Mouse (Mus musculus): ENCODE measurements around the gene Hist1h4i. TPM values are rescaled to one million over a fixed set of nuclear protein-coding genes. Genes with fewer than 3 reads are reported as not detected.

The Hist1h4i gene
- total and polyA plus RNA-seq, 3 experiments: 10.4 to 1,065 TPM; not detected in 1

DNA sequence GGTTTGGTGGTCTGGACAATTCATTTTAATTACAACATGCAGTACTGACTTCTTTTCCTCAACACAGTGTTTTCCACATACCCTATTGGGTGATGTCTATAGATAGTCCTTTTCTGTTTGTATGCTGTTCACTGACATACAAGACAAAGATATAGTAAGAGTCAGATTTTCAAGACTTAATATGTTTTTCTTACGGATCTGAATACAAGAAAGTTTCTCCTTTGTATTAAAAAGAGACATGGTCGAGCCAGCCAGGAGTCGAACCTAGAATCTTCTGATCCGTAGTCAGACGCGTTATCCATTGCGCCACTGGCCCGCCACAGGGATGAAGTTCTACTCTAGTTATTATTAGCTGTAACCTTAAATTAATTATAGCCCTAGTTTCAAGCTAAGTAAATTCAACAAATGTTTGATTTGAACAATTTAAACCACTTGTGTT is 20.2 kb downstream of the Hist1h4i start:
- DNase-seq (ENCODE audit: low read depth, low spot score): peak; percentile 77
- Histone ChIP-seq H3K79me2 (ENCODE audit: control insufficient read depth, insufficient read depth, low read length, poor library complexity) (no peaks in the 10 kb centered on the region; the same call in 1 of the 2 replicates), H3K36me3 (ENCODE audit: control insufficient read depth in 1 of 2, insufficient read depth in 2 of 2, low read length in 2 of 2) (peaks cover 0 to 6% of the 10 kb centered on the region in 2 experiments; a peak in 2 of 4 replicates), H3K4me3 (ENCODE audit: control insufficient read depth in 1 of 2, insufficient read depth in 1 of 2, low read depth in 2 of 2, low read length in 2 of 2) (peak overlapping the region; percentile 60 to 80), H3K27ac (ENCODE audit: control insufficient read depth, low read depth, low read length) (peak overlapping the region; percentile 24; the same call in 1 of the 2 replicates), H3K4me1 (ENCODE audit: control insufficient read depth in 1 of 2, insufficient read depth in 2 of 2, low read length in 2 of 2) (peaks cover 0 to 3% of the 10 kb centered on the region in 2 experiments; a peak in 1 of 4 replicates), H3K9ac (ENCODE audit: control insufficient read depth, low read depth, low read length, poor library complexity, severe bottlenecking) (peak overlapping the region; percentile 72), H3K27me3 (ENCODE audit: control insufficient read depth in 1 of 2, insufficient read depth in 2 of 2, low read length in 2 of 2) (no peaks in the 10 kb centered on the region), H3K9me3 (replicated peaks; ENCODE audit: insufficient read depth, low read length) (no peaks in the 10 kb centered on the region)
- TF ChIP-seq GATA1 (IDR thresholded peaks at IDR 0.05; ENCODE audit: low read depth, low read length) (peak; percentile 23; the same call in 1 of the 2 replicates), SIN3A (IDR thresholded peaks at IDR 0.05; ENCODE audit: low read length) (no peak), TBP (IDR thresholded peaks at IDR 0.05; ENCODE audit: low read depth, low read length) (peak; percentile 100)

DNA sequence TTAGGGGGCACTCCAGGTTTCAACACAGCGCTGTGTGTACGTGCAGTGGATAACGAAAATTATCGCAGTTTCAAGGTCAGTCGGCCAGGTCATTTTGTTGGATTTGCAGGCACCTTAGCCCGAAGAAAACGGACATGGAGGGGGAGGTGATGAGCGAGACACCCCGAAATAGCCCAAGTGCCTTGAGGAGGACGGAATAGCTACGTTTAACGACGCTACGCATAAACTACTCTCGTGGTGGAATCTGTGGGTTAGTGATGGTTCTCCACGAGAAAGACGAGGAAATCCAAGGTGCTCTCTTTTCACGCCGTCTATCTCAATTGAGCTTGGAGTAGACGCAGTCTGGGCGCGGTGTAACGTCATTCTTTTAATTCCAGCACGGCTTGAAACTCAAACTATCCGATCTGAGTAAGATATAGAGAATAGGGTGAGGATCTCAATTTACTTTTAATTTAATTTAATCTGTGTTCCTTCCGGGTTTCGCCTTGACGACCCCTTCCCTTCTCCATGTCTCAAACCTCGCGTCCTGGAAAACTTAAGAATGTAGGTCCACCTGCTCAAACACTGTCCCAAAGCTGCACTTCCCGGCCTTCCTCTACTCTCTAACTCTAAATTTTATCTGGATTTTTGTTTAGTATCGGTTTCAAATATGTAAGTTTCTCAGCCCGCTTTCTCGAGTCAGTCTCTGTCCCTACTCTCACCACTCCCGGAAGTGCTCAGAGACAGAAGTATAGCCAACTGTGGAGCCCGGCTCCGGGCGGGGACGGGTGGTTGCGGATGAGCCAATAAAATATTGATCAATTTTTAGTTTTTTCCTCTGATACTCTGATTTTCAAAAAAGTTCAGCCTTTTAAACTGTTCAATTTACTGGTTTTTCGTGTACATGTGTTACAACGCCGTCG is 21.0 kb downstream of the Hist1h4i start:
- peak overlapping the region; percentile 65 for H3K9ac ChIP-seq (ENCODE audit: control insufficient read depth, low read depth, low read length, poor library complexity, severe bottlenecking)
- peak overlapping the region; percentile 49 to 68 for H3K4me3 ChIP-seq (ENCODE audit: control insufficient read depth in 1 of 2, insufficient read depth in 1 of 2, low read depth in 2 of 2, low read length in 2 of 2)
- DNase-seq (ENCODE audit: low read depth, low spot score): peak; percentile 71
- H3K27ac ChIP-seq (ENCODE audit: control insufficient read depth, low read depth, low read length): peak overlapping the region; percentile 12; the same call in 1 of the 2 replicates
- no peaks in the 10 kb centered on the region; the same call in 1 of the 2 replicates for H3K79me2 ChIP-seq (ENCODE audit: control insufficient read depth, insufficient read depth, low read length, poor library complexity)
- H3K9me3 ChIP-seq (replicated peaks; ENCODE audit: insufficient read depth, low read length): no peaks in the 10 kb centered on the region
- no peaks in the 10 kb centered on the region for H3K27me3 ChIP-seq (ENCODE audit: control insufficient read depth in 1 of 2, insufficient read depth in 2 of 2, low read length in 2 of 2)
- peaks cover 0 to 3% of the 10 kb centered on the region in 2 experiments; a peak in 1 of 4 replicates for H3K4me1 ChIP-seq (ENCODE audit: control insufficient read depth in 1 of 2, insufficient read depth in 2 of 2, low read length in 2 of 2)
- TF ChIP-seq MYB (IDR thresholded peaks at IDR 0.05; ENCODE audit: low read depth, low read length): no peak
- TF ChIP-seq ZMIZ1 (IDR thresholded peaks at IDR 0.05; ENCODE audit: low read depth, low read length): no peak
- no peak for TF ChIP-seq POLR2AphosphoS2 (IDR thresholded peaks at IDR 0.05; ENCODE audit: low read length)
- no peak for TF ChIP-seq GATA1 (IDR thresholded peaks at IDR 0.05; ENCODE audit: low read depth, low read length)
- TF ChIP-seq POLR2AphosphoS5 (IDR thresholded peaks at IDR 0.05; ENCODE audit: borderline replicate concordance, low read depth, low read length): no peak
- TF ChIP-seq POLR2A (IDR thresholded peaks at IDR 0.05; ENCODE audit: control insufficient read depth in 1 of 2, insufficient read depth in 1 of 2, low read depth in 1 of 2, low read length in 2 of 2, poor library complexity in 1 of 2): no peak
- no peak for TF ChIP-seq ZKSCAN1 (IDR thresholded peaks at IDR 0.05; ENCODE audit: low read depth, low read length)
- no peak for TF ChIP-seq NELFE (IDR thresholded peaks at IDR 0.05; ENCODE audit: low read depth, low read length)
- TF ChIP-seq MAZ (IDR thresholded peaks at IDR 0.05; ENCODE audit: low read depth, low read length): no peak
- no peak for TF ChIP-seq HCFC1 (IDR thresholded peaks at IDR 0.05; ENCODE audit: low read depth, low read length)
- no peak for TF ChIP-seq UBTF (IDR thresholded peaks at IDR 0.05; ENCODE audit: borderline replicate concordance, insufficient read depth, low read depth, low read length)
- TF ChIP-seq ETS1 (IDR thresholded peaks at IDR 0.05; ENCODE audit: low read depth, low read length): no peak
- TF ChIP-seq MAX (IDR thresholded peaks at IDR 0.05; ENCODE audit: low read length): no peak
- TF ChIP-seq JUND (IDR thresholded peaks at IDR 0.05; ENCODE audit: low read depth, low read length): no peak
- TF ChIP-seq TCF12 (IDR thresholded peaks at IDR 0.05; ENCODE audit: low read depth, low read length): no peak
- no peak for TF ChIP-seq RCOR1 (IDR thresholded peaks at IDR 0.05; ENCODE audit: low read depth, low read length)
- TF ChIP-seq CHD1 (IDR thresholded peaks at IDR 0.05; ENCODE audit: low read depth, low read length): no peak
- TF ChIP-seq USF1 (IDR thresholded peaks at IDR 0.05; ENCODE audit: low read depth, low read length): no peak
- TF ChIP-seq SIN3A (IDR thresholded peaks at IDR 0.05; ENCODE audit: low read length): no peak
- peaks cover 0 to 6% of the 10 kb centered on the region in 2 experiments; a peak in 2 of 4 replicates for H3K36me3 ChIP-seq (ENCODE audit: control insufficient read depth in 1 of 2, insufficient read depth in 2 of 2, low read length in 2 of 2)

All from MEL (cell line).